Mouse (Mus musculus): ENCODE results near the gene Hibadh. TPM values are rescaled to one million over a fixed set of nuclear protein-coding genes. Genes with fewer than 3 reads are reported as not detected.

Gene Hibadh
- polyA plus RNA-seq, 1 experiment from 2014 or later: 49.3 TPM

GRCm38 (mm10) chr6:52565210-52565609 is 75.0 kb downstream of the Hibadh start:
- Histone ChIP-seq H3K9me3 (ENCODE audit: control insufficient read depth, low read length) (no peaks in the 10 kb centered on the region), H3K36me3 (ENCODE audit: control insufficient read depth, insufficient read depth, low read length) (no peaks in the 10 kb centered on the region), H3K27me3 (ENCODE audit: control insufficient read depth, insufficient read depth, low read length) (no peaks in the 10 kb centered on the region), H3K27ac (ENCODE audit: low read depth, low read length) (no peak overlapping the region), H3K4me3 (ENCODE audit: low read depth, low read length) (no peak overlapping the region), H3K4me1 (ENCODE audit: control insufficient read depth, insufficient read depth, low read length) (no peaks in the 10 kb centered on the region), H3K4me2 (no peak overlapping the region), H3K9ac (ENCODE audit: low read length) (no peak overlapping the region)
- DNase-seq (ENCODE audit: low spot score, missing footprints): no peak
- ATAC-seq (ENCODE audit: low FRiP score): no peak
- WGBS: 53% methylated on average over 5 of the region's 5 CpGs

GRCm38 (mm10) chr6:52562994-52563393 is 77.2 kb downstream of the Hibadh start:
- DNase-seq (ENCODE audit: low spot score, missing footprints) (no peak), ATAC-seq (ENCODE audit: low FRiP score) (no peak)
- Histone ChIP-seq H3K4me3 (ENCODE audit: low read depth, low read length) (no peak overlapping the region), H3K36me3 (ENCODE audit: control insufficient read depth, insufficient read depth, low read length) (no peaks in the 10 kb centered on the region), H3K9ac (ENCODE audit: low read length) (no peak overlapping the region), H3K27me3 (ENCODE audit: control insufficient read depth, insufficient read depth, low read length) (no peaks in the 10 kb centered on the region), H3K4me1 (ENCODE audit: control insufficient read depth, insufficient read depth, low read length) (no peaks in the 10 kb centered on the region), H3K4me2 (no peak overlapping the region), H3K9me3 (ENCODE audit: control insufficient read depth, low read length) (no peaks in the 10 kb centered on the region), H3K27ac (ENCODE audit: low read depth, low read length) (no peak overlapping the region)
- WGBS: 94% methylated on average over 4 of the region's 4 CpGs

- no peak for ATAC-seq (ENCODE audit: low FRiP score)
- no peaks in the 10 kb centered on the region for H3K4me1 ChIP-seq (ENCODE audit: control insufficient read depth, insufficient read depth, low read length)
- H3K27ac ChIP-seq (ENCODE audit: low read depth, low read length): no peak overlapping the region
- H3K27me3 ChIP-seq (ENCODE audit: control insufficient read depth, insufficient read depth, low read length): no peaks in the 10 kb centered on the region; the same call in 1 of the 2 replicates
- H3K9ac ChIP-seq (ENCODE audit: low read length): no peak overlapping the region
- 83% methylated on average over 3 of the region's 3 CpGs for WGBS
- no peak overlapping the region for H3K4me2 ChIP-seq
- H3K9me3 ChIP-seq (ENCODE audit: control insufficient read depth, low read length): no peaks in the 10 kb centered on the region
- DNase-seq (ENCODE audit: low spot score, missing footprints): no peak
- H3K4me3 ChIP-seq (ENCODE audit: low read depth, low read length): no peak overlapping the region
- no peaks in the 10 kb centered on the region for H3K36me3 ChIP-seq (ENCODE audit: control insufficient read depth, insufficient read depth, low read length)
These were observed 81.1 kb downstream of the Hibadh start for GRCm38 (mm10) chr6:52559041-52559440.

GRCm38 (mm10) chr6:52544376-52544775 is 95.8 kb downstream of the Hibadh start:
- Histone ChIP-seq H3K4me1 (ENCODE audit: control insufficient read depth, insufficient read depth, low read length) (peaks cover 2% of the 10 kb centered on the region; the same call in 1 of the 2 replicates), H3K9ac (ENCODE audit: low read length) (no peak overlapping the region), H3K27ac (ENCODE audit: low read depth, low read length) (no peak overlapping the region), H3K27me3 (ENCODE audit: control insufficient read depth, insufficient read depth, low read length) (no peaks in the 10 kb centered on the region), H3K36me3 (ENCODE audit: control insufficient read depth, insufficient read depth, low read length) (no peaks in the 10 kb centered on the region), H3K4me2 (no peak overlapping the region), H3K9me3 (ENCODE audit: control insufficient read depth, low read length) (no peaks in the 10 kb centered on the region), H3K4me3 (ENCODE audit: low read depth, low read length) (no peak overlapping the region)
- WGBS: 65% methylated on average over 4 of the region's 4 CpGs
- DNase-seq (ENCODE audit: low spot score, missing footprints) (no peak), ATAC-seq (ENCODE audit: low FRiP score) (no peak)

GRCm38 (mm10) chr6:52542464-52542863 is 97.7 kb downstream of the Hibadh start:
- WGBS: 77% methylated on average over 5 of the region's 5 CpGs
- H3K27me3 ChIP-seq (ENCODE audit: control insufficient read depth, insufficient read depth, low read length): no peaks in the 10 kb centered on the region
- ATAC-seq (ENCODE audit: low FRiP score) (no peak), DNase-seq (ENCODE audit: low spot score, missing footprints) (no peak)
- H3K4me3 ChIP-seq (ENCODE audit: low read depth, low read length): no peak overlapping the region
- no peak overlapping the region for H3K27ac ChIP-seq (ENCODE audit: low read depth, low read length)
- H3K9ac ChIP-seq (ENCODE audit: low read length): no peak overlapping the region
- H3K4me2 ChIP-seq: no peak overlapping the region
- no peaks in the 10 kb centered on the region for H3K36me3 ChIP-seq (ENCODE audit: control insufficient read depth, insufficient read depth, low read length)
- peaks cover 2% of the 10 kb centered on the region; the same call in 1 of the 2 replicates for H3K4me1 ChIP-seq (ENCODE audit: control insufficient read depth, insufficient read depth, low read length)
- H3K9me3 ChIP-seq (ENCODE audit: control insufficient read depth, low read length): peaks cover 3% of the 10 kb centered on the region; the same call in 1 of the 2 replicates

GRCm38 (mm10) chr6:52539911-52540310 is 100.3 kb downstream of the Hibadh start:
- Histone ChIP-seq H3K4me3 (ENCODE audit: low read depth, low read length) (no peak overlapping the region), H3K9ac (ENCODE audit: low read length) (no peak overlapping the region), H3K36me3 (ENCODE audit: control insufficient read depth, insufficient read depth, low read length) (no peaks in the 10 kb centered on the region), H3K4me1 (ENCODE audit: control insufficient read depth, insufficient read depth, low read length) (peaks cover 2% of the 10 kb centered on the region; the same call in 1 of the 2 replicates), H3K27me3 (ENCODE audit: control insufficient read depth, insufficient read depth, low read length) (no peaks in the 10 kb centered on the region), H3K4me2 (no peak overlapping the region), H3K9me3 (ENCODE audit: control insufficient read depth, low read length) (peaks cover 4% of the 10 kb centered on the region; the same call in 1 of the 2 replicates), H3K27ac (ENCODE audit: low read depth, low read length) (no peak overlapping the region)
- DNase-seq (ENCODE audit: low spot score, missing footprints) (no peak), ATAC-seq (ENCODE audit: low FRiP score) (no peak)
- WGBS: 10% methylated on average over 2 of the region's 2 CpGs

- peaks cover 4% of the 10 kb centered on the region; the same call in 1 of the 2 replicates for H3K9me3 ChIP-seq (ENCODE audit: control insufficient read depth, low read length)
- no peaks in the 10 kb centered on the region for H3K27me3 ChIP-seq (ENCODE audit: control insufficient read depth, insufficient read depth, low read length)
- 85% methylated on average over 11 of the region's 11 CpGs for WGBS
- H3K4me1 ChIP-seq (ENCODE audit: control insufficient read depth, insufficient read depth, low read length): peaks cover 2% of the 10 kb centered on the region; the same call in 1 of the 2 replicates
- H3K36me3 ChIP-seq (ENCODE audit: control insufficient read depth, insufficient read depth, low read length): no peaks in the 10 kb centered on the region
- no peak overlapping the region for H3K4me3 ChIP-seq (ENCODE audit: low read depth, low read length)
- DNase-seq (ENCODE audit: low spot score, missing footprints): no peak
- ATAC-seq (ENCODE audit: low FRiP score): no peak
- no peak overlapping the region for H3K27ac ChIP-seq (ENCODE audit: low read depth, low read length)
- no peak overlapping the region for H3K9ac ChIP-seq (ENCODE audit: low read length)
- no peak overlapping the region for H3K4me2 ChIP-seq
These were observed 105.0 kb downstream of the Hibadh start for GRCm38 (mm10) chr6:52535072-52535704.

- 86% methylated on average over 8 of the region's 8 CpGs for WGBS
- Histone ChIP-seq H3K4me3 (ENCODE audit: low read depth, low read length) (no peak overlapping the region), H3K9me3 (ENCODE audit: control insufficient read depth, low read length) (no peaks in the 10 kb centered on the region; the same call in 1 of the 2 replicates), H3K27me3 (ENCODE audit: control insufficient read depth, insufficient read depth, low read length) (no peaks in the 10 kb centered on the region), H3K36me3 (ENCODE audit: control insufficient read depth, insufficient read depth, low read length) (no peaks in the 10 kb centered on the region), H3K4me2 (no peak overlapping the region), H3K9ac (ENCODE audit: low read length) (no peak overlapping the region), H3K4me1 (ENCODE audit: control insufficient read depth, insufficient read depth, low read length) (no peaks in the 10 kb centered on the region), H3K27ac (ENCODE audit: low read depth, low read length) (no peak overlapping the region)
- ATAC-seq (ENCODE audit: low FRiP score) (no peak), DNase-seq (ENCODE audit: low spot score, missing footprints) (no peak)
These were observed 108.1 kb downstream of the Hibadh start for GRCm38 (mm10) chr6:52532144-52532492.

- Histone ChIP-seq H3K27me3 (ENCODE audit: control insufficient read depth, insufficient read depth, low read length) (no peaks in the 10 kb centered on the region), H3K27ac (ENCODE audit: low read depth, low read length) (no peak overlapping the region), H3K36me3 (ENCODE audit: control insufficient read depth, insufficient read depth, low read length) (no peaks in the 10 kb centered on the region), H3K9me3 (ENCODE audit: control insufficient read depth, low read length) (no peaks in the 10 kb centered on the region; the same call in 1 of the 2 replicates), H3K4me3 (ENCODE audit: low read depth, low read length) (no peak overlapping the region), H3K4me1 (ENCODE audit: control insufficient read depth, insufficient read depth, low read length) (no peaks in the 10 kb centered on the region), H3K9ac (ENCODE audit: low read length) (no peak overlapping the region), H3K4me2 (no peak overlapping the region)
- 87% methylated on average over 19 of the region's 19 CpGs for WGBS
- ATAC-seq (ENCODE audit: low FRiP score) (no peak), DNase-seq (ENCODE audit: low spot score, missing footprints) (no peak)
These were observed 108.6 kb downstream of the Hibadh start for GRCm38 (mm10) chr6:52531366-52532143.

Data from midbrain, embryonic 11.5 days (tissue).